Mouse (Mus musculus) brain, embryonic 18.5 days (tissue): ENCODE data around the gene Ubtf.
"Not testable (repeated sequence)": the region's sequence is repeated elsewhere in the genome, so short reads cannot be mapped to it uniquely, and the experiment has no call there.

Experiments
- DNase-seq: peaks from one replicate; pipeline ENCODE4 v3.0.0-alpha.2; 2012; ENCODE audit warnings: low read depth, low spot score

Gene Ubtf

DNA sequence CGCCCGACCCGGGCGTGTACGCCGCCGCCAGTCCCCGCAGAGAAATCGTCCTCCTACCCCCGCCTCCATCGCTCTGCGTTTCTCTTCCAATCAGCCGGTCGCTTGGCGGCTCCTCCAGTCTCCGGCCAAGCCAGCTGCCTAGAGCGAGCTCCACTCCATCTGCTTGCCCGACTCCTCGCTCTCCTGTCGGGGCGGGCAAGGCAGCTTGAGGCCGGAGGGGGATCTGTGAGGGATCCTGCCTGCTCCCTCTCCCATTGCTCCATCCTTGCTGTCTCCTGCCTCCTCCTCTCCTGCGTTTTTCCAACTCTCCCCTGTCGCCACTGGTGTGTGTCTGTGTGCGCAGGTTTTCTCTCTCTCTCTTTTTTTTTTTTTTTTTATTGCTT lies at the start of gene Ubtf:
Ubtf (minus strand) TSS at position 333 of the 383 bp plus-strand sequence.
- DNase-seq: no peak

DNA sequence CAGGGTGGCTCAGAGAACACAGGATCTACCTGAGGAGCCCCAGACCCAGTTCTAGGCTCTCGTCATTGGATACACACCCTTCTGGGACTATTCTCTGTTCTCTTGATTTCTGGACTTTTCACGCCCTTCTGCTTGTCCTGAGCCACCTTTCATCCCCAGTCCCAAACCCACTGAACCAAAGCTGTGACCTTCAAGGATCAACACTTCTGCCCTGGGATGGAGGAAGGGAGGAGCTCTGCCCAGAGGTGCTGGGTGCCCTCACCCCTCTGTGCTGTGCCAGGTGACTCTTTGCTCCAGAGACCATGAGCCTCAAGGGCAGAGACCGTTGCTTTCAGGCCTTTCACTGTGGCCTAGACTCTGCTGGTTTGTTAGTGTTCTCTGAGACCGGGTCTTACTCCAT lies 49.7 kb upstream of the Ubtf start:
- DNase-seq: no peak

DNA sequence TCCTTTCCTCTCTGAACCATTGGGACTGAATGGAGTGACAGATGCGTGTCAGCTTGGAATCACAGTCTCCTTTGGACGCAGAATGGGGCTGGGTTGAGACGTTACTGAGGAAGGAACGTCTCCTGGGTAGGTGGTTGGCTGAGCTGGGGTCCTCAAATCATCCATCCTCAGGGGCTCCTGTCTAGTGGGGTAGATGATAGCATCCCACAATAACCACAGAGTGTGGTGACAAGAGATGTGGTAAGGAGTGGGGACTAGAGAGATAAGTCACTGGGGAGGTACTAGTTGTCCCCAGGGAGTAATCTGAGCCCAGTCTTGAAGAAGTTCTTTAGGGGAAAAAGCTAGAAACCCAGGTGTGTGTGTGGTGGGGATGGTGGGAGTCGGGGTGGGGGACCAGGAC lies 48.8 kb upstream of the Ubtf start:
- DNase-seq: no peak

DNA sequence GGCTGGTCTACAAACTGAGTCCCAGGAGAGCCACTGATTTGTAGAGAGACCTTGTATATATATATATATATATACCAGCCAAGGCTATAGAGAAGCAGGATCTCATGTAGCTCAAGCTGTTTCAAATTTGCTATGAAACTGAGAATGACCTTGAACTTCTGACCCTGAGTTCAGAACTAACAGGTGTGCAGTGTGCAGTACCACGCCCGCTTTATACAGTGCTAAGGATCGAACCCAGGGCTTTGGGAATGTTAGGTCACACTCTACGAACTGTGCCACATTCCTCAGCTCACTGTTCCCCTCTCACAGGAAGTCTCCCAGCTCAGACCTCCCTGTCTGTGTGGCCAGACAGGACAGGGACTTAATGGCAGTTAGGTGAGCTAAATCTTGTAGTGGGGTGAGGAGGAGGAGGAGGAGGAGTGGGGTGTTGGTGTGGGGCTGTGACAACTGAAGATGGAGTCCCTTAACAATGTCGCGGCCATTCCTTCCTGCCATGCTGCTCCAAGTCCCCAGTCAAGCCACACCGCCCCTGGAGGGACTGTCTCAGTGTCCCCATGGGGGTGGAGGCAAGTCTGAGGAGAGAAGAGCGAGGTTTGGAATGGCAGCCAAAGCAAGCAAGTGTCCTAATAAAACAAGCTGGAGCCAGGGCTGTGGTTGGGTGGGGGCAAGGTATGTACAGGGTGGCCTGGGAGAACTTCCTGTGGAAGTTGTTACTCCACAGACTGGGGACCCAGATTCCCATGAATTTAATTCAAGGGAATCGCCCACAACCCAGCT lies 48.1 kb upstream of the Ubtf start:
- no peak for DNase-seq

DNA sequence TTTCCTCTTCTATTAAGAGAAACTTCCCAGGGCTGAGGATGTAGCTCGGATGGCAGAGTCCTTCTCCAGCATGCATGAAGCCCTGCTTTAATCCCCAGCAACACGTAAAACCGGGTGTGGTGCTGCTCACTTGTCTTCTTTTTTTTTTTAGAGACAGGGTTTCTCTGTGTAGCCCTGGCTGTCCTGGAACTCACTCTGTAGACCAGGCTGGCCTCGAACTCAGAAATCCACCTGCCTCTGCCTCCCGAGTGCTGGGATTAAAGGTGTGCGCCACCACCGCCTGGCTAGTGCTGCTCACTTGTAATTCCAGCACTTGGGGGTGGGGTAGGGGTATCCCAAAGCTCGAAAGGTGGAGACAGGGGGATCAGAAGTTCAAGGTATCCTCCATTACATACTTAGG lies 46.6 kb upstream of the Ubtf start, which contains the start of gene Slc4a1:
Slc4a1 (minus strand) TSS at position 101 of the 400 bp plus-strand sequence.
- not testable (repeated sequence) for DNase-seq

DNA sequence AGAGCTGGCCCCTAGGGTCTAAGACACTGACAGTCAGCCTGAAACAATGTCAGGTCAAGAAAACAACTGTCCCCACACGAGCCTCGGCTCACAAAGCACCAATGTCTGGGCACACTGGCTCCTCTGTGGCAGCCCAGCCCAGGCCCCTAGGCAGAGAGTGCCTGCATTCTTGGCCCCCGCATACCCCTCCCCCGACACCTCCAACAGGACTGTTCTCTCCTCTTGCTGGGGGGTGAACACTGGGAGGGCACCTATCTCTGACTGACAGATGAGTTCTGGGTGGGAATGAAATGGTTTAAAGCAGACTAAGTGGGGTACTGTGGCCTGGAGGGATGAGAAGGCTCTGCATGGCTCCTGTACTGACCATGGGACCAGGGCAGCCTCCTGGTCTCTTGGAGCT lies 46.2 kb upstream of the Ubtf start:
- DNase-seq: no peak

DNA sequence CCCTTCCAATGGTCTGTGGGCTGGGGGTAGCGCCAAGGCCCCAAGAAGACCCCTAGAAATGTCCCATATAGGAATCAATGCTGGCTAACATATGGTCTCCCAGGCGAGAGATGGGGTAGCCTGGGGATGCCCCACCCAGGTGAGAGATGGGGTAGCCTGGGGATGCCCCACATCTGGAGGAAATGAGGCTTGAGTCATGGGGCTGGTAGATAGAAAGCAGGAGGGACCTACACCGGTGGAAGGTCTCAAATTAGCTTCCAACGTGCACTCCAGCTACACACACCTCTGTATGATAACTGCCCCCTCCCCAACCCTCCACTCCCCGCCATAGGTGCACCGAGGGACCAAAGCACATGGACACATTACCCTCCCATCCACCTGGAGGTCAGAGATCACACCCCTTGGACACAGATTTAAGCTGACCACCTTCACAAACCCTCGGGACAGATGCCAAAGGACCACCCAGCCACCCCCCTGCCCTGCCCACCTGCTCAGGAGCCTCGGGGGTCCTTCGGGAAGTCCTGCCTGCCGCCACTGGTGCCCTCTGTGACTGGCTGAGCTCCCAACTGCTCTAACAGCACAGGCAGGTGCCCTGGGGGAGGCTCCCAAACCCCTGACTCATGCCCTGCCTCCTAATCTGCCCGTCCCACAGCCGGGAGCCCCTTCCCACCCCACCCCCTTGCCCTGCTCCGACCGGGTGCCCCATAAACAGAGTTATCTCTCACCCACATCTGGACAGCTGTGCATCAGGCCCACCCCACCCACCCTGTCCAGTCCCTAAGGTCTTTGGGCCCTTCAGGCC lies 45.2 kb upstream of the Ubtf start:
- DNase-seq: no peak

DNA sequence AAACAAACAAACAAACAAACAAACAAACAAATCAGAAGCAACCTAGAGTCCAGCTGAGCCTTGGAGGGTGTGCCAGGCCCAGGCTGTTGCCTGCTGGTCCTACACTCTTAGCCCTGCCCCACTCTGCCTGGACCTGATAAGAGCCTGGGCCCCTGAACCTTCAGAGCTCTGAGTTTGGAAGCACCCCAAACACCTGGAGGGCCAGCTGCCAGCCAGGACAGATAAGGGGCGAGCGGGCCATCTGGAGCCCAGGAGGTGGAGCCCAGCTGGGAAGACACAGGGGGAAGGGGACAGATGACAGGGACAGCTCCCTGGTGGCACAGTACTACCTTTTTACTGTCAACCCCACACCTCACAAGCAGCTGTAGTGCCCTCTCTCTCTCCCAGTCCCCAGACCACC lies 44.1 kb upstream of the Ubtf start:
- no peak for DNase-seq

DNA sequence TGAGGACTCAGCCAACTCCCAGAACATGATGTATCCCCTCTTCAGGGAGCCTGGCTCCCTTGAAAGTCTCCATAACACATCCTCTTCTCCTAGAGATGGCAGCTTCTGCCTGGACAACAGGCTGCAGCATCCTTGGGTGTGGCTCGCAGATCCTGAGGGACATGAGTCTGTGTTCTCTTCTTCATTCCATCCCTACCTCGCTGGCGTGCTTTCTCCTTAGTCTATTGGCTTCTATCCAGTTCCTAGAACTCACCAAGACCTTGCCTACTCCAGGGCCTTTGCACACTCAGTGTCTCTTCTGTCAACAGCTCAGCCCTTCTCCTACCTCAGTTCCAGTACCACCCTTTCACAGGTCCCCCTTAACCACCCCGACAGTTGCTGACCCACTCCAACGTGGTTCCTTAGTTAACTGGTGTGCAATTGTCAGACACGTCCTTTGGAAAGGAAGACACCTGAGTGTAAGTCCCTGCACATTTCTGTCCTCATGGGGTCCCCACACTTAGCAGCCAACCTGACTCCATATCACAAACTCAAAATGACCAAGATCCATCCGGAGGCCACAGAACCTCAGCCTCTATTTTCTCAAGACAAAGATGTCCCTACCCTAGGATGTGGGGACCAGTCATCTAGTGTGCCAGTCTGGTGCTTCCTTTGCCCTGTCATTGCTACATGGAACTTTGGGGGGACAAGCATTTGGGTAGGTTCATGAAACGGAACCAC lies 42.4 kb upstream of the Ubtf start:
- DNase-seq: no peak

DNA sequence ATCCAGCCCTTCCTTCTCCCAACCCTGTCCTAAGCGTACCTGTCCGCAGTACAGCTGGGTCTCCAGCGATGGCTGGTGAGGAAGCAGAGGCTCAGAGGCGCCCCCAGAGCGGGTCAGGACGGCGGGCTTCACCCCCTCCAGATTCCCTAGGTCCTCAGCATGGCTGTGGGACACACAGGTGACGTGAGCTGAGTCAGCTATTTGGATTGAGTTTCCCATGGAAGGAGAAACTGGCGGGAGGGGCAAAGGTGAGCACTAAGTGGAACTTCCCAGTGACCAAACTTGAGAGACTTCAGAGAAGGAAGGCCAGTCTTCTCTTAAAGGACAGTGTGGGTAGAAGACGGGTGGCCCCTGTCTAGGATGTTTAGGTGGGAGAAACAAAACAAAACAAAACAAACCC lies 38.8 kb upstream of the Ubtf start:
- DNase-seq: no peak

DNA sequence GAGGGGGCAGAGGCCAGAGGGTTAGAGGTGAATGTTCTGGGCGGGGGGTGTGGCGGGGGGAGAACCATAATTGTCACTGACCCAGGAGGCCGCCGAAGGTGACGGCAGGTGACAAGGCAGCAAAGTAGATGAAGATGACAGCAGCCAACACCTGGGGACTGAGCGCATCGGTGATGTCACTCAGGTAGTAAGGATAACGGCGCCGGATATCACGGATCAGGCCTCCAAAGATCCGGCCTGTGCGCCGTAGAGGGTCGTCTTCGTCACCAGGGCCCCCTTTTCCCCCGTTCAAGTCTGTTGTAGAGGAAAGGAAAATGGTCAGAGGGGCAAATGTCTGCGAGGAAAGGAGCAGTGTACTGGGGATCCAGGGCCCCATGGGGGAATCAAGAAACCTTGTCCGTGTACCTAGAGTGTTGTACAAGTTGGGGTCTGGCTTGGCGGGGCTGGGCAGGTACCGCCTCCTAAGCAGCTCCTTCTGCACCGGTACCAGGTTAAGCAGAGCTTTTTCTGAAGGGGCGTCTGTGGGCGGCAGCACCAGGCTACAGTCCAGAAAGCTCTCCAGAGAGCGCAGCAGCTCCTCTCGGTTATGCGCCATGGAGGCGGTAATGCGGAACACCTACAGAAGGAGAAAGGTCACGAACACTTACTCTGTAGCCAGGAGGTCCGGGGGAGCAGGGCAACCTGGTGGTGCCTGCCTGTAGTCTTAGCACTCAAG lies 37.3 kb upstream of the Ubtf start:
- no peak for DNase-seq

DNA sequence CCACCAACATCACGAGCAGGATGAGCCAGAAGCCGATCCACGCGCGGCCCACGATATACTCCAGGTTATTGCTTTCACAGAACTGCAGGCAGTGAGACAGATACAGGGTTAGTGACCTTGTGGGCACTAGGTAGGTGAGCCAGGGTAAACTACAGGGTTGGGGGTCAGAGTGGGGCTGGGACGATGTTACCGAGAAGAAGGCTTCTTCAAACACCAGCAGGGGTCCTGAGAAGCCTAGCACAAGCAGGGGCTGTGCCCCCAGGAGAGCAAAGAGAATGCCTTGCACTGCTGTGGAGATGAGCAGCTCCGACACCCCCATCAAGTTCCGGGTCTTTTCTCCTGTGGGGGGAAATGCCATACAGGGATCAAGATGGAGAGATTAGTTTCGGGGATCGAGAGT lies 36.6 kb upstream of the Ubtf start:
- no peak for DNase-seq

DNA sequence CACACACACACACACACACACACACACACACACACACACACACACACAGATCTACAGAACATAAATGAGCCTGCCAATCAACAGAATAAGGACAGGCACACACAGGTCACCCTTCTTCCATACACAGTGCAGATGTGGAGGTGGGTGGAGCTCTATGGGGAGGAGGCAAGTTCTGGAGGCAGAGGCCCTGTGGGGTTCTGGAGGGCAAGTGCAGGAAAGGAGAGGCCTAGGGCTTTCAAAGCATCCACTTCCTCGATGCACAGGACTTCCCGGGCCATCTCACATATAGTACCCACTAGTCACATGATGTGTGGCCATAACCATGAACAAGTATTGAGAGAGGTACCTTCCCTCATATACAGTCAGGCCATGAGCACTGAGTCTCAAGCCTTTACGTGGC lies 36.0 kb upstream of the Ubtf start:
- no peak for DNase-seq

DNA sequence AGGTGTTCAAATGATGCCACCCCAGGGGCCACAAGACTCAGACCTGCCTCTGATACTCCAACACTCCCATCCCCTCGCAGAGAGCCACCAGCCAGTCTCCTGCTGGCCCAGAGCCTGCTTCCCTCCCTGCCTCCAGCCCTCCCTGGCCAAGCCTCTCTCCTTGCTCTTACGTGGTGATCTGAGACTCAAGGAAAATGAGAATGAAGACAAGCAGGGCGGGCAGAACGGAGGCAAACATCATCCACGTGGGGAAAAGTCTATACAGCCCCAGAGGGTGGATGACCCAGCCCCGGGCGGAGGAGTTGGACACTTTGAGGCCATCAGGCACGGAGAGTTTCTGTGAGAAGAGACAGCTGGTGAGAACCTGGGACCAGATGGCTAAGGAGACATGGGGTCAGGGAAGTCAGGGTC lies 33.5 kb upstream of the Ubtf start:
- no peak for DNase-seq

DNA sequence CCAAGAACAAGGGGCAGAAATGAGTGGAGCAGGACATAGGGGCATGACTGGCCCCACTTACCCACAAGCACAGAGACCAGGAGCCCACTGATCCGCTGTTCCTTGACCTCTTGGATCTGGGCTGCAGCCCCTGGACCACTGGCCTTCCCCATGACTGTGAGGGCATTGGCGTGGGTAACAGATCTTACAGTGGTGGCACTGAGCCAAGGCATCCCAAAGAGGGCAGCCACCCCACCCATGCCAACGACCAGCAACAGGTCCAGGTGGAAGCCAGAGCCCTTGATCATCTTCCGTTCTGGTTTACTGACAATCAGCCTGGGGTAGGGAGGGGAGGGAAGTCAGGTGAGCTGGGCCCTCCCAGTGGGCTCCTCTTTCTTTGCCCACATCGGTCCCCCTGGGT lies 32.8 kb upstream of the Ubtf start:
- DNase-seq: no peak

DNA sequence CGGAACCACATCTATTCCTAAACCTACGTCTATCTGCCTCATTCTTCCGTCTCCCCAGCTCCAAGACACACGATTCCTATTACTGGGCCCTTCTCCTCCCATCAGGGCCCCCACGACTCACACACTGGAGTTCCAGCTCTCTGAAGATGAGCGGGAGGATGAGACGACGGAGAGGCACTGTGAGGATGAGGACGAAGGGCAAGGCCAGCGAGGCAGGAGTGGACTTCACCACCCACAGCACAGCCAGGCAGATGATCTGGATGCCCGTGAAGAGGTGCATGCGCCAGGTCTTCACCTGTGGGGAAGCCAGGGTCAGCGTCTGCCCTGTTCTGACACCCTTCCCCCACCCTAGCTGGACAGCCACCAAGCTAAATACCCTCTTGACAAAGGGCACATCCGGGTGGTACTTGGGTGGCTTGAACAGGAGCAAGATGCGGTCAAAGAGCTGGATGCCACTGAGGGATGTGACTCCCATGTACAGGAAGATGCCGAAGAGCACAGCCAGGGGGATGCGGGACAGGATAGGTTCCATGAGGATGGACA lies 31.5 kb upstream of the Ubtf start:
- no peak for DNase-seq

DNA sequence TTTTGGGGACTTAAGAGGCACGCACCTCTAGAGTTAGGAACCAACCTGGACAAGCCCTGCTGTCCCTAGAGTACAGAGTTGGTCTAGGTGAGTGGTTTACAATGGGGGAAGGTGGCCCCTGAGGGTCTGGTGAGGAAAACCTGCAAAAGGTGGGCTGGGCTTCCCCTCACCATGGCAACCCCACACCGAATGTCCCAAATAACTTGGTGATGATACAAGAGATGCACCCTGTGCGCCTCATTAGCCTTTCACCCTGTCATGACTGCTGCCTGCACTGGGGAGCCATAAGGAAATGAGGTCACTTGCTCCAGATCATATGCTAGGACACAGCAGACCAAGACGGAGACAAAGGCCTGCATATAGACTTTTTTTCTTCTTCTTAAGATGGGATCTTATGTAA lies 30.9 kb upstream of the Ubtf start:
- DNase-seq: no peak

DNA sequence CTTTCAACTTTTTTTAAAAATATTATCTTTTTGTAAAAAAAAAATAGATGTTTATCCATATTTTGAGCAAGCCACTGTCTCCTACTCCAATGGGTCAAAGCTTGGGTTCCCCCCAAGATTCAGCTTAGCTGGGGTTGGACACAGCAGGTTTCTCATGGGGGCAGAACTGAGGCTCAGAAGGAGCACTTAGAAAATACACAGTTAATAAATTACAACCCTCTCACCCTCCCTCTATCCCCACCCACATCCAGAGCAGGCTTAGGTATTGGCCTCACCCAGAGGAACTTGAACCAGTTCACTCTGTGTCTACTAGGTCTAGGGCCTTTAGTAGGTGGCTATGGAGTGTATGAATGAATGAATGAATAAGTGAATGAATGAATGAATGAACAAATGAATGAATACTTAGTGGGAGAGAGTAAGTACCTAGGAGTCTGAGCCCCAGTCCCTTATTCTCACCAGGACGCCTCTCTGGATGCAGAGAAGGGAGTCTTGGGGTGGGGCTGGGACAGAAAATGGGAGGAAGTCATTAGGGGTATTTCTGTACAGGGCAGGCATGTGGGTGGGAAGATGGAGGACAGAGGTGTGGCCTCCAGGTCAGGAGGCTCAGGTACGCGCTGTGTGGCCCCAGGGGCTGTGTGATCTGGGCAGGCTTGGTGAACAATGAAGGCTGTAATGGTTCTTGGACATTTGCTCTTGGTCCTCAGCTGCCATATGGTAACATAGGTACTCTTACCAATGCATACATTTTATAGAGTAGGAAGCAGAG lies 29.8 kb upstream of the Ubtf start:
- no peak for DNase-seq

DNA sequence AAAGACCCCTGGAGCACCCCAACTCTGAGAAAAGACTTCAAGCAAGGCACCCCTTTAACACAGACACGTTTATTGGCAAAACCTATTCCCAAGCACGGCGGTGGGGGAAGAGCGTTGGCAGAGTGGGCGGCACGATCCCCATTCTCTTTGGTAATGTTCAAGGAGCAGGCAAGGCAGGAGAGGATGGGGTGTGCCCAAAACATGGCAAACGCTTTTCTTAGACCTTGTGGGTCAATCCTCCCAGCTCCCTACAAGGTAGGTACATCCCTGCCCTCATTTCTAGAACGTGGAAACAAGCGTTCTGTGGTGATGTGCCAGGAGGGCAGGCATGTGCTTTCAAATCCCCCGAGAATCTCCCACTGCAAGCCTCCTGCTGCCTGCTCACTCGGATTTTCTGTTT lies 29.2 kb upstream of the Ubtf start:
- DNase-seq: no peak

DNA sequence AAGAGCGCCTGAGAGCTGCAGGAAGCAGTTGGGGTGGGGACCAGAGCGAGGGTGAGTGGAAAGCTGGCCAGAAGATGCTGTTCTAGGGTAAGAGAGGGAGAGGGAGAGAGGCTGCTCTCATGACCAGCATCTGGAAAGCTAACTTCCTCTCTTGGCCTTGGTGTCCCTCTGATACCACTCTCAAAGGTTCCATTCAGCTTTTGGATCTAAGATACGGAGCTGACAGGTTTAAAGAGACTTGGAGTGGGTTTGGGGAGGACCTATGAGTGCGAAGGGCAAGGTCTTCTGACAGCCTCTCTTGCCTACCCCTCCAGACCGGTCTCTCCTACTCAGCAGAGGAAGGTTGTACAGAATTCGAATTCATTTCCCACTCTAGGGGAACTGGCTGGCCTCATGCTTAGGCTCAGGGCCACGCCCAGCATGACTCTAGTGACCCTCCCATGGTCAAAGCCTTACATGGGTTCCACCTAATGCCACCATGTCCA lies 28.6 kb upstream of the Ubtf start:
- DNase-seq: no peak

DNA sequence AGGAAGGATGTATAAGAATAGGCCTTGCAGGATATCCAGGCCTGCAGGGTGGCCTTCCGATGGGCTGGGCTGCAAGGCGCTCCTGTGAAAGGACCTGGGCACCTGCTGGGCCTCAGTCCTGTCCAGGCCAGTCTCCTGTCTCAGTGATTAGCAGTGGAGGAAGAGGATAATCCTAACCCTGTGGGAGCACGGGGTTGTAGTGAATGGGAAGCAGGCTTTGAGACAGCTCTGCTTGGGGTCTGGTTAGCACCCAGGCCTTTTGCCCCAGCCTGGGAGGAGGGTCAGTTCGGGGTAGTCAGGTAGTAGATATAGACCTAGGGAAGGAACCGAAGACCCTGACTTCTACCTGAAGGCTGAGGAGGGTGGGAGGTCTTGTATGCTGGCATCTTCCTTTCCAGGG lies 28.1 kb upstream of the Ubtf start:
- DNase-seq: no peak
